Mouse (Mus musculus) MEL-GATA-1-ER (cell line): Measurements from ENCODE around the gene Zfp574.

Experiments
- DNase-seq: peaks from one replicate; pipeline ENCODE4 v3.0.0-alpha.2; 2012; ENCODE audit warnings: low read depth; ENCODE audit errors: extremely low read depth

Gene Zfp574

GRCm38 (mm10) chr7:25112178-25112955 is 40.0 kb downstream of the Zfp574 start:
- DNase-seq = no peak

GRCm38 (mm10) chr7:25112956-25113603 is 40.7 kb downstream of the Zfp574 start:
- no peak for DNase-seq

- DNase-seq = peak; percentile 63
Observed at GRCm38 (mm10) chr7:25120061-25120834, 47.9 kb downstream of the Zfp574 start.

- DNase-seq = no peak
Observed at GRCm38 (mm10) chr7:25121240-25121786, 48.9 kb downstream of the Zfp574 start.

DNA sequence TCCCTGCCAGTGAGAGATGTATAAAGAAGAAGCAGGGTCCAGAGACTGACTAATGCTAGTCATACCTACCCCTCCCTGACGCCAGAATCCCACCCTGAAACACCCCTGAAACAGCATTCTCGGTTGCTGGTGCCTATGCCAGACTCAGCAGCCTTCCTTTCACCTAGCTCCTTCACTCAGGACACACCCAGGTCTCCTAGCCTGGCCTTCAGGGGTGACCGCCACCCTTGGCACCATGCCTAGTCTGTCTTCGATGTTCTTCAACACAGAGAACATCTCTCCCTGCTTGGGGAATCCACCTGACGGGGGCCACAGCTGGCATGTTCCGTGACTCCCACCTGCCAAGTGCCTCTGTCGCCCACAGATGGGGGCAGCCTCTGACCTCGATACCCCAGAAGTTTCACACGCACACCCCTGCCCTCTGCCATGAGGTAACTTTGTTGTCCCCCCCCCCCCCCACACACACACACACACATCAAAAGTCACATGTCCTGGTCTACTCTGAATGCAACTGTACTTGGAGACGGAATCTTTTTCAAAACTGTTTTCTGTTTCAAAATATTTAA is 53.4 kb downstream of the Zfp574 start:
- DNase-seq = no peak

DNA sequence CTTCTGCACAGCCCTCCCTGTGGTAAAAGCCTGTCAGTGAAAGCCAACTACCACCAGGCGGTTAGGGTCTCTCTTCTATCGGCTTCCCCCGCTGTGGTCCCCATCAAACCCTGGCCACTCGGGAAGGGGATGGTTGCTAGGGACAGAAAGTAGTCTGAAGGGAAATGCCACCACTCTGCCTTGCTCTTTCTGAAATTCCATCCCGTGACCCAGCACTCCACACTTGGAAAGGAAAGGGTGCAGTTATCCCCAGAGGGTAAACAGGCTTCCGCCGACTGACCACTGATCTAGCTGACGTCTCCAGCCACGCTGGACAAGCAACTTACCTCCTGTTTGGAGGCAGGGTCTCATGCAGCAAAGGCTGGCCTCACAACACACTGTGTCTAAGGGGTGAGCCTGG is 55.6 kb downstream of the Zfp574 start:
- DNase-seq = no peak

DNA sequence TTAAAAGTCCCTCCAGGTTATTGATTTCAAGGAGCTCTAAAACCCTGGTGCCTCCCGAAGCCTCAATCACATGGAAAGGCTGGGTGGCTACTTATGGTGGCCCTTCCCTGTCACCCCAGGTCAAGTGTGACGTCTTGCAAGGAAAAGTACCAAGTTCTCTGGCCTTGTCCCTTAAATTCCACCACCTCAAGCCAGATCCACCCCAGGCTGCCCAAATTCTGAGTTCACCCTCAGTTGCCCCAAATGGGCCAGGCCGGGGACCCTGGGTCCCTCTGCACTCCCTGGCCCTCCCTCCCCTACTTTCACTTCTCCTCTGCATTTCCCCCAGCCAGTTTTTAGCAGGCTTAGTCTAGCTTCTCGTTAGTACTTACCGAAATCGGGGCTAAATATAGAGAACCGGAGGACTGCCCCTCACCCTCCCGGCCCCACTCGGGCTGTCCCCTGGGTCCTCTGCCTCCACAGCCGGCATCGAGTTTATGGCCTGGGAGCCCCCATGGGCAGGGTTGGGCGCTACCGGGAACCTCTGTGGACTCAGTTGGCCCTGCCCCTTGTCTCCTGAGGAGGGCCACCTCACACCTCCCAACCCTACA is 57.1 kb downstream of the Zfp574 start:
- no peak for DNase-seq

GRCm38 (mm10) chr7:25130565-25130964 is 58.2 kb downstream of the Zfp574 start:
- DNase-seq = no peak

DNA sequence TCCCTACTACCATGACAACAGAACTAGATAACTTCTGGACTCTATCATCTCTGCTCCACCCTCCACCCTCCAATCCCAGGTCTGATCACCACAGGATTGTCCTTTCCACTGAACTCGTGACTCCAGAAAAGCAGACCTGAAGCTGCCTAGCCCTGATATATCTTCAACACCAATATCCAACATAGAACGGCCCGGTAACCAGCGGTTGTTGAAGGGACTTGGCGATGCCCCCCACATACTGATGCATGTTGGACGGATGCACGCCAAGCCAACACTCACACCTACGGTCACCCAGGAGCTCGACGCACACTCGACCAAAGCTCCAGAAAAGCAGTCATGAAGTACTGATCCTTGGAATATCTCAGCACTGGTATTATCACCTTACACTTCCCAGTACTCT is 58.9 kb downstream of the Zfp574 start:
- DNase-seq = no peak

DNA sequence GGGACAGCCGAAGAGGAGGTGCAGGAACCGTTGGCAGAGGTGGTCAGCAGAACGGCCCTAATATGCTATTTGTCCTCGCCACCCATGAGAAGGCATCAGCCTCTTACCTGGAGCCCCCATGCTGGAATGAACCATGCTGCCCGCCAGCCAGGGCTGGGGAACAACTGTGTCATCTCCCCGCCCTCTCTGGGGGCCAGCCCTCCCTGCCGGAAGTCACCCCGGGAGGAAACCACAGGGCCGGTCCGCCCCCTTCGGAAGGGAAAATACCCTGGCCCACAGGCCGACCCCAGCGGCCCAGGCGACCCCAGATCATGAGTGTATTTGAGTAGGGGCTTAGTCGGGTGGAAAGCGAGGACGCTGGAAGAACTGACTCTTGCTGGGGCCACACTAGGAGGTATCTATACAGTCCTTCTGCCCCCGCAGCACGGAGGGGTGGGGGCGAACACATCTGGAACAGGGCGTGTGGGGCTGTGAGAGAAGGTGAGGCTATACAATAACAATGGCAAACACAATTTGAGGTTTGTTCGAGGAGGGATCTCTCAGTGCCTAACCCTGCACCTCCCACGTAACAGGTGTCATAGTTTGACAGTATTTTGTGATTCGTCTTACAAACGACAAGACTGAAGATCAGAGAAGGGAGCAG is 60.1 kb downstream of the Zfp574 start:
- no peak for DNase-seq
